Mouse (Mus musculus): ENCODE measurements around the gene Kctd5.

The Kctd5 gene

GRCm38 (mm10) chr17:24036954-24037353 lies 36.3 kb downstream of the Kctd5 start:
- no peak for DNase-seq

DNA sequence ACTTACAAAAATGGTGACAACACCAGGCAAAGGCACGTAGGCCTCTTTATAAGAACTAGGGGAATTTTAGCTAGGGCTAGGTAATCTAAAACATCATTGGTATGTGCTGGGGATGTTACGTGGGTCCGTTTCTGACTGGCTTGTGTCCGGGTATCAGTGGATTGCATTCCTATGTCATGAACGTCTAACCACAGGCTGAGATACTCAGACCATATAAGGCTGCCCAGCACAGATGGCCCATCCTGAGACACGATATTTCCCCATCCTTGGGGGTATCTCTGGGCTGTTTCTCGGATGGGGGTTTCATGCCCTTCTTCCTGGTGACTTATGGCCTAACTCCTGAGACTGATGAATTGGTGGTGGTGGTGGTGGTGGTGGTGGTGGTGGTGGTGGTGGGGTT lies 38.2 kb downstream of the Kctd5 start:
- no peak for DNase-seq

DNA sequence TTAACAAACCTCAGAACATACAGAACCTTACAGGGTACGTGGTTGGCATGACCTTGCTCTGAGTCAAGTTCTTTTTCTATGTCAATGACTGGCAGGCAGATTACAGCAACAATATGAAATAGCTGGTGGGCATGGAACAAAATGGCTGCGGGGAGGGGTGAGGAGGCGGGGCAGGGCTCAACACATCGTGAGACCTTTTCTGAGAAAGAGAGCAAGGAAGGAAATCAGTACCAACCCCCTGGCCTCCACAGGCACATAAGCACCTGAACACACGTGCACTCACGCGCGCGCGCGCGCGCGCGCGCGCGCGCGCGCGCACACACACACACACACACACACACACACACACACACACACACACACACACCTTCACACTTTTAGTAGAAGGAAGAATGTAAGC lies 42.7 kb downstream of the Kctd5 start:
- no peak for DNase-seq

GRCm38 (mm10) chr17:24029477-24029876 lies 43.8 kb downstream of the Kctd5 start:
- no peak for DNase-seq

DNA sequence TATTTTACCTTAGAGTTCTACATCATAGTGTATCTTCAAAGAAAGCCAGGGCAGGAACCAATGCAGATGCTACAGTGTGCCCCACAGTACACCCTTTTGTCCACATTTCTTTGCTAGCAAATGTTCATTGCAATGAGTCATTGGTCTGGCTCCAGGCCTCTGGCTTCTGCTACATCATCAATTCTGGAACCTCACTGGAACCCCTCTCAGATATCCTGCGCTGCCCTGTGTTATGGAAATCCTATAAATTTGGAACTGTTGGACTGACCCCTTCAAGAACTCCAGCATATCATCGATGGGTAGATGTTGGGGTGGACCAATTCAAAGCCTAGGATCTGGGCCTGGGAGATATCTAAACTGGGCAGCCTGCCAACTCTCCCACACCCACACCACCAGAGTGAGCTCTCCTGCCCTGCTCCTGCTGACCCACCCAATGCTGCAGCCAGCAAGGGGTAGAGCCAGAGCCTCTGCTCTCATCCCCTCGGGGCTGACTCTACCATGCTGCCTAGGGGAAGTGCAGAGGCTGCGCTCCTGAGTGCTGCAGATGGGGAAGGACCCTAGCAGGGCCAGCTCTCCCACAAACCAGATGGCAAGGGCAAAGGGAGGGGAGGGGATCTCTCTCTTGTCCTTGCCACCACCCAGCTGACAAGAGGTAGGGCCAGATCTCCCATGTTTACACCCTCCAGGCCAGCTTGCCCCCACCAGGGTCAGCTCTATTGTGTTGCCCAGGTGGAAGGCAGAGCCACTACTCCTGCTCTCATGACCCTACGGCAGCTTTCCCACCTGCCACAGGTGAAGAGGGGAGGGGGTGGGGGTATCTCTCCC lies 51.7 kb downstream of the Kctd5 start:
- no peak for DNase-seq

GRCm38 (mm10) chr17:24020696-24021095 lies 52.6 kb downstream of the Kctd5 start:
- no peak for DNase-seq

- DNase-seq: no peak
Observed at GRCm38 (mm10) chr17:24015727-24016126, 57.6 kb downstream of the Kctd5 start.

GRCm38 (mm10) chr17:24014433-24014965 lies 58.8 kb downstream of the Kctd5 start:
- DNase-seq: no peak

- no peak for DNase-seq
Observed at GRCm38 (mm10) chr17:24012921-24013320, 60.4 kb downstream of the Kctd5 start.

- DNase-seq: no peak
Observed at GRCm38 (mm10) chr17:24009617-24010016, 63.7 kb downstream of the Kctd5 start.

DNA sequence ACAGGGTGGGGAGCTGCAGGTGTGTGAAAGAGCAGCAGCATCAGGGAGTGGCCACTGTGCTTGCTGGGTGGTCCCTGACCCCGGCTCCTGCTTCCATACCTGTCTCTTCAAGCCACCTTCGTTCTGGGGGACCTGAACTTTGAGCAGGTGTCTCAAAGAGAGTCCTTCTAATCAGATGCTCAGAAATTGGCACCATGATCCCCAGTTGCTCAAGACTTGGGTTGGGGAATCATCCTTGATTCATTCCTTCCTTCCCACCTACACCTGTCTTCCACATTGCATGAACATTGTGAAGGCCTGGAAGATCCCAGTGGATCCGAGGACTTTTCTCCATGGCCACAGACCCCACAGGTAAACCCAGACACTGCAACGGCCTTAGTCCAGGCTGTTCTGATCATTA lies 65.2 kb downstream of the Kctd5 start:
- no peak for DNase-seq

GRCm38 (mm10) chr17:24007391-24007790 lies 65.9 kb downstream of the Kctd5 start:
- no peak for DNase-seq

GRCm38 (mm10) chr17:24006930-24007329 lies 66.4 kb downstream of the Kctd5 start:
- DNase-seq: no peak

- DNase-seq: no peak
Observed at GRCm38 (mm10) chr17:24005049-24005448, 68.2 kb downstream of the Kctd5 start.

DNA sequence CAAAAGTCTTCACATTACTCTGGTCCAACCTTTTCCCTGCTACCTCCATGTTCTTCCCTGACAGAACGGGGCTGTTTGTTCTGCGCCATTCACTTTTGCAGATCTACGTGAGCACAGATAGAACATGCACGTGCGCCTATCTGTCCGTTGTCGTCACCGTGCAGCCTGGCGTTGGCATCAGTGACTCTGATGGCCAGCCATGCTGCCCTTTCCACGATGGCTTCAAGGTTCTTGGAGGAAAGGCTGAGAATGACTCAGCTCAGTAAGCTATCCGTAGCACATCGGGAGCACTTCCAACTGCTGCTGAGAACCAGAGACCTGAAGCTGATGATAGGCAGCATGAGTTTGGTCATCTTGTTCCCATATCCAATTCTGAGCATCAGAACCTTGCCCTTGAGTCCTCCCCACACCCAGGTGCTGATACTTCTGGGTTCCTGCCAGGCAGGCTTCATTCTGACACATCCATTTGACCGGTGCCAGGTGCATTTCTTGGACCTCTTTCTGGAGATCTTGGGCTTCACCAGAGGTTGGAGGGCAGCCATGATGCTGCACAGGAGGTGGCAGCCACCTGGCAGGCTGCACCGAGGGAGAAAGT lies 69.1 kb downstream of the Kctd5 start:
- no peak for DNase-seq

DNA sequence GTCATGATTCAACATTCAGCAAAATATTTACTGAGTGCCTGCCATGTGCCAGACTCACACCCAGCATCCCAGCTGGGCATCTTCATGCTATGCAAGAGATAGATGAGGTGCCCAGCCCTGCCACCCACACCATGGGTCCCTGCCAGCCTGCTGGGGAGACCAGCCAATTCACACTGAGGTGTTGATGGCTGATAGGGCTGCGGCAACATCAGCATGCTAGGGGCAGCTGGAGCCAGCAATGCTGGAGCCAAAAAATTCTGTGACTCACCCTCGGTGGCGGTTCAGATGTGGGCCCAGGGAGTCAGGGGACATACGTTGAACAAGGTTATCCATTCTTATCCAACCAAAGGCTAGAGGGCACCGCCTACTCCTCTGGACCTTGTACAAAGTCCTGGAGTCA lies 72.9 kb downstream of the Kctd5 start:
- no peak for DNase-seq

GRCm38 (mm10) chr17:23998383-23998782 lies 74.9 kb downstream of the Kctd5 start:
- DNase-seq: no peak

GRCm38 (mm10) chr17:23997901-23998300 lies 75.4 kb downstream of the Kctd5 start, which contains the start of gene Prss22:
Gene Prss22, minus strand, starts transcription at chr17:23998100.
- no peak for DNase-seq

All from thymus, adult 18-20 months (tissue).